In the genomic region with DNA sequence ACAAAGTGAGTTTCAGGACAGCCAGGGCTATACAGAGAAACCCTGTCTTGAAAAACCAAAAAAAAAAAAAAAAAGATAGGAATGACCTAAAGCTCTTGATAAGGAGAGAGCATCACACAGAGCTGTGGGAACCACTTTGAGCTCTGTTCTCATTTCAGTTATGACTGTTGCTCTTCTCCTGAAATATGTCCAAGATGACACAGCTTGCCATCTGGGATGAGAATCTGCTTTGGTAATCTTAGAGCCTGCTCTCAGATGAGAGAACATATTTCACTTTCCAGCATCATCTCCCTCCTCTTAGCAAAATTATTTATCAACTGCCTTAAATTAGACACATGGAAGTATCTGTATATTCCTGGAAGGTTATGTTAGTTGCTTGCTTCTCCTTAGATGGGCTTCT, we compare ENCODE assay signal across 21 mouse cellular contexts.
DNase-seq lines count a peak whose midpoint lies in the region; ATAC-seq and TF ChIP-seq lines count a peak whose summit lies in the region.
"Had no signal": no experiment of that assay in that cellular context is flagged by ENCODE, and none has a peak within 500 bp of the region (broad histone marks: within the 10 kb centered on the region; RNA-seq: fewer than 3 reads in every experiment).

No protein-coding gene starts in this region.

- ATAC-seq in frontal cortex, adult (ENCODE audit: low TSS enrichment) = peak; percentile 91
- ATAC-seq: hindbrain, postnatal 0 days; liver, embryonic 12.5 days; lung, postnatal 0 days had no signal

- no peak overlapping the region for H3K4me3 ChIP-seq in gastrocnemius, adult 2 months
- H3K4me3 ChIP-seq: embryonic facial prominence, embryonic 12.5 days; forebrain, embryonic 12.5 days; liver, embryonic 12.5 days; neural tube, embryonic 12.5 days had no signal

- TF ChIP-seq CTCF in gastrocnemius, adult 2 months (IDR thresholded peaks at IDR 0.05) = no peak

- intact Hi-C loops in left cerebral cortex, postnatal 36 days (cut with DNase I) = no loop called here
- intact Hi-C loops in gastrocnemius, adult 2 months (cut with DNase I) = no loop called here

- DNase-seq in frontal cortex, postnatal 25 days (ENCODE audit: low spot score in 2 of 2) = no peak
- DNase-seq in cerebellum, adult 9-10 months = peak; percentile 87
- peak; percentile 69 to 70 for DNase-seq in layer of hippocampus, adult 8-10 months (ENCODE audit: low spot score in 2 of 2)
- DNase-seq in left cerebral cortex, postnatal 36 days (ENCODE audit: low spot score in 2 of 2) = peak; percentile 19 to 59
- no peak for DNase-seq in thymus, postnatal 0 days (ENCODE audit: low spot score)
- DNase-seq in gastrocnemius, adult 2 months = no peak
- DNase-seq in adipocyte (ENCODE audit: low spot score) = no peak
- DNase-seq: B cell, adult 2 months; heart, adult 18-20 months; heart, postnatal 14 days; kidney, adult 8-10 months; midbrain, embryonic 14.5 days; retina, postnatal 1 day; thymus, postnatal 4 days had no signal

- H3K27ac ChIP-seq in gastrocnemius, adult 2 months = no peak overlapping the region
- H3K27ac ChIP-seq: embryonic facial prominence, embryonic 12.5 days; forebrain, embryonic 12.5 days; hindbrain, postnatal 0 days; liver, embryonic 12.5 days; neural tube, embryonic 12.5 days had no signal

Comparison
In these comparisons a context has a peak if more than half of its experiments do, and no peak if none do; other contexts are left out.
1. DNase-seq: peak in cerebellum, adult 9-10 months (single experiment), layer of hippocampus, adult 8-10 months (2 of 2) and left cerebral cortex, postnatal 36 days (2 of 2); none in frontal cortex, postnatal 25 days (0 of 2), thymus, postnatal 0 days (single experiment), gastrocnemius, adult 2 months (single experiment) and adipocyte (single experiment).